Mouse (Mus musculus): Measurements from ENCODE around the gene Dimt1.
"Not testable (repeated sequence)": the region's sequence is repeated elsewhere in the genome, so short reads cannot be mapped to it uniquely, and the experiment has no call there.

Dimt1 gene

DNA sequence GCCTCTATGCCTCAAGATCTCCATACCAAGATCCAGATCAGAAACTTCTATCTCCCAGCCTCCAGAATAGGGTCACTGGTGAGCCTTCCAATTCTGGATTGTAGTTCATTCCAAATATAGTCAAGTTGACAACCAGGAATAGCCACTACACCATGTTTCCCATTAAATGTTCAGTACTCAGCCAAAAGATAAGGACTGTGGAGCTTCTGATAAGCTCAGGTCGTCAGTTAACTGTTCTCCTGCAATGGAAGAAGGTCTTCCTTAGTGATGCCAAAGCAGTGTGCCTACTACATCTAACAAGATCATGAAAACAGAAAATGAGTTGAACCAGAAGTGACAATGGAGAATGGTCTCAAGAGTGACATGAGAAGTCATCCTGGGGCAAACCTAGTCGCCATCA is 50.0 kb downstream of the Dimt1 start:
- DNase-seq = no peak

DNA sequence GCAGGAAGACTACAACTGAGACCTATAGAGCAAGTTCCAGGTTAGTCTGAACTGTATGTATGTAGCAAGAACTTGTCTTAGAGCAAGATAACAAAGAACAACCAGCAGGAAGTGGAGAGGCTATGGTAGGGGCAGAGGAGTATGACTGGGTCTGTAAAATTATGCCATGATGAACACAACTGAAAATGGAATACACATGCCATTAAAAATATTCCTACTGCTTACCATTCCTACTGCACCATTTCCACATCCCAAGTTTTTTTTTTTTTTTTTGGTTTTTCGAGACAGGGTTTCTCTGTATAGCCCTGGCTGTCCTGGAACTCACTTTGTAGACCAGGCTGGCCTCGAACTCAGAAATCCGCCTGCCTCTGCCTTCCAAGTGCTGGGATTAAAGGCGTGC is 50.6 kb downstream of the Dimt1 start:
- DNase-seq = not testable (repeated sequence)

DNA sequence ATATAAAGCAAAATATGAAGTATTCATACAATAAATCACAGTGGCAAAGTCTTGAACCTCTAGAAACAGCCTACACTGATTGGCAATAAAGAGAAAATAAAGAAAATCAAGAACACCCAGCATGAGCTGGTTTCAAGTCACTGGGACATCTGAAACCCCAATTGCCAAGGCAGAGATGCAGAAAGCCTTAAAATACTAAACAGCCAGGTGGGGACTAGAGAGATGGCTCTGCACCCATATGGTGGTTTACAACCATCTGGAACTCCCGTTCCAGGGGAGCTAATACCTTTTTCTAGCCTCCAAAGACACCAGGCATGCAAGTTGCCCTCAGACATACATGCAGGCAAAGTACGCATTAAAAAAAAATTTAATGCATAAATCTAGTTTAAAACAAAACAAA is 51.1 kb downstream of the Dimt1 start:
- DNase-seq = peak; percentile 59

DNA sequence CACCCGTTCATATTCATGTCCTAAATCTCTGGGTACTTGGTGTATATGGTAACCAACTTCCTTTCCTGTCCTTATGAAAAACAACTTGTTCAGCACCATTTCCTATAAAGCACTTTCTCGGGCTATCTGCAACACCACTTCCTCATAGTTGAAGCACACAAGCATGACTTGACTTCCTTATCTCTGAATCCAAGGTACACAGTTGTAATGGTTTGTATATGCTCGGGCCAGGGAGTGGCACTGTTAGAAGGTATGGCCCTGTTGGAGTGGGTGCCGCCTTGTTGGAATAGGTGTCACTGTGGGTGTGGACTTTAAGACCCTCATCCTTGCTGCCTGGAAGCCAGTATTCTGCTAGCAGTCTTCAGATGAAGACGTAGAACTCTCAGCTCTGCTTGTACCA is 51.7 kb downstream of the Dimt1 start:
- DNase-seq = no peak

DNA sequence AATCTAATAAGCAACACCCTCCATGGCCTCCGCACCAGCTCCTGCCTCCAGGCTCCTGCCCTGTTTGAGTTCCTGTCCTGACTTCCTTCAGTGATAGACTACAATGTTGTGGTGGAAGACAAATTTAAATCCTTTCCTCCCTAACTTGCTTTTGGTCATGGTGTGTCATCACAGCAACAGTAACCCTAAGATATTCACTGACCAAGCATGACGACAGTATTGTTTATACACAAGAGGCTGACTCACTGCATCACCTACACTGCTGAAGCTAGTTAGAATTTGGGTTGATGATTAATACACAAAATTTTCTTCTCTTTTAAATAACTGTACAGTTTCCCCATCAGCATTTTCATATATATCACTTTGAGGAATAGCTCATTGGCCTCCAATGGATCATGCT is 56.3 kb downstream of the Dimt1 start:
- DNase-seq = no peak

DNA sequence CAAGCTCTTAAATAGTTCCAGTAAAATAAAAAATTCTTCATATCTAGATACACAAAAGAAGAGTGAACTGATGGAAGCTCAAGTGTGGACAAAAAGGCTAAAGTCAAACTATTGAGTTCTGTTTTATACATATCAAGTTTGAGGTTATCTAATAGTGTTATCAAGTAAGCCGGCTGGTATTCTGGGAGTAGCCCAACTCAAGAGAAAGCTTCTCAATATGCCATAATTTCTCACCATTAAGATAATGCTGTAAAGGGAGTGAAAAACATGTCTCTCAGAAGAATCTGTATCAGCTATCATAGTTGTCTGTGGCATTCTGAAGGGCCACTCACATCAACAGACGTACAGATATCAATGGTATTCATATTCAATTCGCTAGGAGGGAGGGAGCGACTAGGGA is 61.2 kb downstream of the Dimt1 start:
- no peak for DNase-seq
